Comparison of ENCODE assay signal across 13 mouse cellular contexts in the genomic region with DNA sequence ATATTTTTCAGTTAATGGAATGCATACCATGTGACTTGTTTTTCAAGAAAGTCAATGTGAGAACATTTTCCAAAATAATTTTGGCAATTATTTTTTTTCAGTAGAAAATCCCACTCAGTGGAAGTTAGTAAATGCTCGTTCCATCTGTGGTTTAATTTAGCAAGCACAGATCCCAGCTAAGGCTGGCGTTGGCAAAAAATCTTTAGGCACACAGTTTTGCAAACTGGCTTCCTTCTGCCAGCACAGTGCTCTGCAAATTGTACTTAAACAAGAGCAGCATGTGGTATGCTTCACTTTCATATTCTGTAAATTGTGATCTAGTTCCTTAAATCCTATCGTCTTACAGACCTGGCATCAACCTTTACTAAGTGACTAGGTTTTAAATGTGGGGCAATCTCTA.
DNase-seq lines count a peak whose midpoint lies in the region; ATAC-seq lines count a peak whose summit lies in the region.
"Had no signal": no experiment of that assay in that cellular context is flagged by ENCODE, and none has a peak within 500 bp of the region (broad histone marks: within the 10 kb centered on the region; RNA-seq: fewer than 3 reads in every experiment).

No protein-coding gene starts in this region.

- ATAC-seq in megakaryocyte progenitor cell, adult 5-6 weeks (replicated peaks; ENCODE audit: poor library complexity) = no peak
- ATAC-seq: intestine, postnatal 0 days; Patski had no signal

- DNase-seq in cerebellum, adult 18-20 months = peak; percentile 11 to 13
- no peak for DNase-seq in cerebellum, adult 8-10 months
- peak; percentile 72 for DNase-seq in right cerebral cortex, adult 18-20 months
- DNase-seq in right cerebral cortex, postnatal 4 days = no peak
- peak; percentile 50 to 61 for DNase-seq in layer of hippocampus, postnatal 36 days
- no peak for DNase-seq in adipocyte (ENCODE audit: low spot score)
- DNase-seq in embryo, embryonic 10 days (ENCODE audit: low spot score) = no peak
- DNase-seq: adrenal gland, adult 2 months; kidney, postnatal 10 days; lung, postnatal 14 days had no signal

Comparison
In these comparisons a context has a peak if more than half of its experiments do, and no peak if none do; other contexts are left out.
1. DNase-seq: peak in cerebellum, adult 18-20 months (2 of 2), right cerebral cortex, adult 18-20 months (single experiment) and layer of hippocampus, postnatal 36 days (2 of 2); none in cerebellum, adult 8-10 months (single experiment), right cerebral cortex, postnatal 4 days (single experiment), adipocyte (single experiment) and embryo, embryonic 10 days (single experiment).